Mouse (Mus musculus) midbrain, postnatal 0 days (tissue): ENCODE measurements at regions not wholly inside any gene's neighbourhood (a gene's known extent, or its start where the extent isn't known, plus 50 kb on each side); places are given as distances from the start of the nearest gene placed in this dataset.
A peak's percentile ranks its signal among the peaks of the same experiment; 100 is the strongest.

Source experiments
- ATAC-seq: fragments of 200-750 bp; cut with Nextera tagmentation; 2 replicates; pipeline ENCODE4 v1.8.0; 2017; ENCODE audit warnings: moderate number of reproducible peaks, mild to moderate bottlenecking, moderate TSS enrichment, moderate library complexity; ENCODE audit not compliant: low FRiP score
- DNase-seq: peaks from one replicate; pipeline ENCODE4 v3.0.0-alpha.2; 2015; ENCODE audit warnings: low spot score
- H3K27ac ChIP-seq: fragments of 300-500 bp; sonication (generic); 2 replicates; pipeline ENCODE4 v1.5.1; 2014; ENCODE audit warnings: low read depth, mild to moderate bottlenecking, low read length, mixed read lengths
- H3K27me3 ChIP-seq: fragments of 300-500 bp; sonication (generic); 2 replicates; pipeline ENCODE4 v1.6.1; 2014; ENCODE audit warnings: low read length, control low read depth, mixed read lengths; ENCODE audit not compliant: insufficient read depth
- H3K36me3 ChIP-seq: fragments of 300-500 bp; sonication (generic); 2 replicates; pipeline ENCODE4 v1.6.1; 2014; ENCODE audit warnings: low read length, control low read depth, mixed read lengths; ENCODE audit not compliant: insufficient read depth
- H3K4me1 ChIP-seq: fragments of 300-500 bp; sonication (generic); 2 replicates; pipeline ENCODE4 v1.6.1; 2014; ENCODE audit warnings: mild to moderate bottlenecking, control low read depth, antibody characterized with exemption, low read length, mixed read lengths; ENCODE audit not compliant: insufficient read depth
- H3K4me2 ChIP-seq: fragments of 300-500 bp; sonication (generic); 2 replicates; pipeline ENCODE4 v1.6.1; 2014; ENCODE audit warnings: low read depth, mild to moderate bottlenecking, low read length, mixed read lengths; ENCODE audit not compliant: poor library complexity, severe bottlenecking
- H3K4me3 ChIP-seq: fragments of 300-500 bp; sonication (generic); 2 replicates; pipeline ENCODE4 v1.5.1; 2014; ENCODE audit warnings: low read depth, mild to moderate bottlenecking, low read length, moderate library complexity
- H3K9ac ChIP-seq: fragments of 300-500 bp; sonication (generic); replicated peaks from 2 replicates; pipeline ENCODE4 v1.6.1; 2014; ENCODE audit warnings: mild to moderate bottlenecking, low read length, moderate library complexity, mixed read lengths; ENCODE audit not compliant: poor library complexity, severe bottlenecking
- H3K9me3 ChIP-seq: fragments of 300-500 bp; sonication (generic); 2 replicates; pipeline ENCODE4 v1.6.1; 2016; ENCODE audit warnings: low read length, control low read depth
- CTCF ChIP-seq: IDR thresholded peaks from 2 replicates; pipeline ENCODE4 v1.5.1; 2016; ENCODE audit warnings: antibody characterized with exemption, mild to moderate bottlenecking
- WGBS: fragments of 180-500 bp; shearing (Covaris S2); extraction: QIAGEN DNeasy Blood & Tissue Kit; methylation state at CpG from one replicate; pipeline ENCODE4 v1.1.7; 2014; 5-methylcytosine and 5-hydroxymethylcytosine counted together

DNA sequence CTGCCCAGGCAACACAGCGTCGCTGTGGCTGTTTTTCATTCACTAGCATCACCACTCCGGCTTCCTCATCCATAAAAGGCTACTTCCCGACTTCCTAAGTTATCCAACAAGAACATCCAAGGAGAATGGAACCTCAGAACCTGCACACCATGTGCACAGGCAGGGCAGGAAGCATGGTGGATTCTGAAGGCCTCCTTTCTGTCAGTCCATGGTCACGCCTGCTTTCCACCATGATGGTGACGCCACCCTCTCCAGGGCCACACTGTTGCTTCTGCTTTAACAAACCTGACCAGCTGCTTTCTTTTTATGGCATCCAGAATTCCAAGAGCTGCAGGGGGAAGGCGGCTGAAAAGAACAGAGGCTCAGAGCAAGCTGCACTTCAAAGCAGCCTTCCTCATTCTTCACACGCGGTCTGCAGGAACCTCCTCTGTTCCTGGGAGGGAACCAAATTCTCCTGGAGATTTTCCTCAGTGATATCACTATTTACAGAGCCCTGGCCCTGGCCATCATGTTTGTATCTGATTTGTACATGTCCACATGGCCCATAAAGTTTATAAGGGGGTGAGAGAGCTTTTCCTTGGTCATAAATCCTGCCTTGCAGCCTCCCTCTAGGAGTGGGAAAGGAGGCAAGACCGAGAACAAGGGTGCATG, 164.8 kb upstream of the Npvf start:
- no peaks in the 10 kb centered on the region for H3K36me3 ChIP-seq
- no peak overlapping the region for H3K9ac ChIP-seq
- 65% methylated on average over 10 of the region's 10 CpGs for WGBS
- no peak for TF ChIP-seq CTCF
- no peaks in the 10 kb centered on the region for H3K9me3 ChIP-seq
- H3K27ac ChIP-seq: no peak overlapping the region
- H3K4me1 ChIP-seq: peaks cover 14% of the 10 kb centered on the region; the same call in 1 of the 2 replicates
- H3K4me3 ChIP-seq: no peak overlapping the region
- DNase-seq (no peak), ATAC-seq (no peak)
- H3K4me2 ChIP-seq: no peak overlapping the region
- no peaks in the 10 kb centered on the region for H3K27me3 ChIP-seq

DNA sequence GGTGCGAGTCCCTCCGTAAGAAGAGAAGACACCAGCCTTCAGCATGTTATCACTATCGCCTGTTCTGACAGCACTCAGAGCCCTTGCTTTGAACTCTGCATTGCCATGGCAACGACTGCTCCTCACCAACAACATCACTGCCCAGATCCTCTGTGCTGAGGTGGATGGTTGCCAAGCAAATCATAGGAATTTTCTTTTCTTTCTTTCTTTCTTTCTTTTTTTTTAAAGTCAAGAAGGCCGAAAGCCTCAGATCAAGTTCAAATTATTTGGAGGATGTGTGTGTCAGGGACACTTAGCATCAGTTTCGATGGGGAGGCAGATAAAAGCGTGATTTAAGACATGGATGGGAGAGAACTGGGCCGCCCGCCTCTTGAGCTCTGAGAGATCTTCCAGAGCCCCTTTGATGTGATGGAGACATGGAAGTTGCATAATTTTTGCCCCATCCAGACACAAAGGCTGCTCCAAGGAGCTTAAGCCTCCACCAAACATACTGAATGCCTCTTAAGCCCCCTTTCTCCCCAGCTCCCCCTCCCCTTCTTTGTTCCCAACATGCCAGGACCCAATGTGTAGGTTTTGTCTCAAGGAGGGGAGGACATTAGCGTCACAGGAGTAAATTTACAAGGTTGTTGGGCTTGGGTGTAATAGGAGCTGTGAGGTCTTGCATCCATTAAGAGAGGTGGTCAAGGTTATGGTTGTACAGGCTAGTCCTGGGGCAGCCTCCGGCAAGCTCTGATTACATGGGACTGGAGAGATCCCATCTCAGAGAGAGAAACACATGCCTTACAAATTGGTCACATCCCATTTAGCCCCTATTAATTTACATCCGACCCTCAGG, 167.4 kb upstream of the Npvf start:
- H3K9ac ChIP-seq: no peak overlapping the region
- TF ChIP-seq CTCF: no peak
- no peaks in the 10 kb centered on the region for H3K9me3 ChIP-seq
- H3K4me3 ChIP-seq: no peak overlapping the region
- WGBS: 15% methylated on average over 12 of the region's 12 CpGs
- no peaks in the 10 kb centered on the region for H3K36me3 ChIP-seq
- no peak overlapping the region for H3K4me2 ChIP-seq
- H3K27me3 ChIP-seq: no peaks in the 10 kb centered on the region
- peak overlapping the region; percentile 7 for H3K27ac ChIP-seq
- ATAC-seq (peak; percentile 56), DNase-seq (peak; percentile 71)
- H3K4me1 ChIP-seq: peaks cover 14% of the 10 kb centered on the region; the same call in 1 of the 2 replicates

- Histone ChIP-seq H3K36me3 (no peaks in the 10 kb centered on the region), H3K4me3 (no peak overlapping the region), H3K27me3 (no peaks in the 10 kb centered on the region), H3K9me3 (no peaks in the 10 kb centered on the region), H3K9ac (no peak overlapping the region), H3K4me1 (peaks cover 14% of the 10 kb centered on the region; the same call in 1 of the 2 replicates), H3K4me2 (no peak overlapping the region), H3K27ac (0 out of 2 replicates have a peak overlapping the region, but pooled peaks have one; percentile 26)
- no peak for TF ChIP-seq CTCF
- ATAC-seq (no peak), DNase-seq (no peak)
- 28% methylated on average over 18 of the region's 18 CpGs for WGBS
Observed at GRCm38 (mm10) chr6:50822236-50823151, 168.3 kb upstream of the Npvf start.

DNA sequence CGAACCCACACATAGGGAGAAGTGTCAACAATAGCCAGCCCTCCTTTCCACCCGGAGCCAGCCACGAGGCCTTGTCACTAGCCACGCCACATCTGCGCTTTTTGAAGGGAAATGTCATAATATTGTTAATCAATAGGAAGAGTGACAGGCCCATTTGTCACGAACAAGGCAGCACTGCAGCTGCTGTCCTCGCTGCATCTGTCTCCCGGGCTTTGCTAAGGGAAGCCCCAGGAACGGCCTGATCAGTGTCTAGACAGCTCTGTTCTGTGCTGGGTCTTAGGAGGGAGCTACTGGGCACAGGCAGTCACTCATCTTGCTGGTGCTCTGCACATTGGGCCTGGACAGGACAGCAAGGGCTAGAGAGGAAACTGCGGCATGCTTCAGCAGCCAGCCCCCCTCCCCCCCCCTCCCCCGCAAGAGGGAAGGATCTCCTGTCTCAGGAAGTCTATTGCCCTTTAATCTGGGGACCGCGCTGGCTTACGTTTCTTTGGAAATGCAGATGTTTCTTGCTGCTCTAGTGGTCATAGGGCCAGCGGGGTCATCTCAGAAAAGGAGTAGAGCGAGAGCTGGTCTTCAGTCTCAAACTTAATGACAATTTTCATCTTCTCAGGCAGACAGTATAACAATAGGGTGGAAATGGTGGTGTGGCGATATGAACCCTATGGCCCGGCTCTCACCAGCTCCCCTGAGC, 169.1 kb upstream of the Npvf start:
- DNase-seq (no peak), ATAC-seq (peak; percentile 35; the same call in 1 of the 2 replicates)
- H3K36me3 ChIP-seq: no peaks in the 10 kb centered on the region
- no peak overlapping the region for H3K4me3 ChIP-seq
- no peak for TF ChIP-seq CTCF
- H3K4me2 ChIP-seq: no peak overlapping the region
- WGBS: 25% methylated on average over 18 of the region's 18 CpGs
- peaks cover 14% of the 10 kb centered on the region; the same call in 1 of the 2 replicates for H3K4me1 ChIP-seq
- H3K9me3 ChIP-seq: no peaks in the 10 kb centered on the region
- H3K27me3 ChIP-seq: no peaks in the 10 kb centered on the region
- H3K9ac ChIP-seq: 0 out of 2 replicates have a peak overlapping the region, but pooled peaks have one; percentile 29
- H3K27ac ChIP-seq: no peak overlapping the region

DNA sequence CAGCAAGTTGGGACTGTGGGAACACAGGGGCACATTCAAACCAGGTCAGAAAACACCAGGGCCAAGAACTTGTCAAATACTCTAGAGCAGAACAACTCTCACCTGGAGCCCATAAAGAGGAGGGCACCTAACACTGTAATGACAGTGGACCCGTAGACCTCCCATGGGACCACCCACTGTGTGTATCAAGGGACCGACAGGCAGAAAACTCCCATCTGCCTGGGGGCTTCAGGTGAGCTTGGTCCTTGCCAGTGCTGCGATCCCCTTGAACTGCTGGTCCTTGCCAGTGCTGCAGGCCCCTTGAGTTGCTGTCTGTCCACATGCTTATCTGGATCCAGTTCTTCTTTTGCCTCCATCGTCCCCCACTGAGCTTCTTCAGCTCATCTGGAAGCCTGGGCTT, 170.2 kb upstream of the Npvf start:
- no peaks in the 10 kb centered on the region for H3K27me3 ChIP-seq
- ATAC-seq (no peak), DNase-seq (no peak)
- no peaks in the 10 kb centered on the region for H3K36me3 ChIP-seq
- no peak overlapping the region for H3K4me3 ChIP-seq
- H3K9me3 ChIP-seq: no peaks in the 10 kb centered on the region
- H3K27ac ChIP-seq: no peak overlapping the region
- no peak overlapping the region for H3K9ac ChIP-seq
- no peak overlapping the region for H3K4me2 ChIP-seq
- no peak for TF ChIP-seq CTCF
- peaks cover 14% of the 10 kb centered on the region; the same call in 1 of the 2 replicates for H3K4me1 ChIP-seq
- WGBS: 57% methylated on average over 4 of the region's 4 CpGs
